Mouse (Mus musculus) effector memory CD4-positive, alpha-beta T cell, adult 5 months (primary cell): ENCODE results near the gene Lhx6. TPM values are rescaled to one million over a fixed set of nuclear protein-coding genes. Genes with fewer than 3 reads are reported as not detected.

Experiments
- polyA plus RNA-seq: library from polyadenylated mRNA; unstranded; fragments of 100-300 nt; shearing (Covaris generic); gene quantifications from one replicate; pipeline ENCODE4 v1.2.1, GENCODE M21; 2017

The Lhx6 gene
- polyA plus RNA-seq: not detected

GRCm38 (mm10) chr2:36104956-36105741 lies at the start of gene Lhx6:
Gene Lhx6, minus strand, starts transcription at chr2:36105408.

GRCm38 (mm10) chr2:36136300-36136941 lies 31.2 kb upstream of the Lhx6 start, which contains the start of the genes Mrrf and Rbm18:
Gene Mrrf, plus strand, starts transcription at chr2:36136389.
Gene Rbm18, minus strand, starts transcription at chr2:36136773.

GRCm38 (mm10) chr2:36048748-36049566 lies 56.3 kb downstream of the Lhx6 start, which contains the start of the genes Ndufa8 and Morn5:
Gene Ndufa8, minus strand, starts transcription at chr2:36049406.
Gene Morn5, plus strand, starts transcription at chr2:36049458.

Other genes with a start within 250 kb of the Lhx6 start
- 0.77 TPM for gene Ttll11, start 125.5 kb downstream of the Lhx6 start, polyA plus RNA-seq
- gene Ndufa8, start 56.0 kb downstream of the Lhx6 start, polyA plus RNA-seq: 52.1 TPM
- not detected for gene Morn5, start 56.0 kb downstream of the Lhx6 start, polyA plus RNA-seq
- gene Mrrf, start 31.0 kb upstream of the Lhx6 start, polyA plus RNA-seq: 12.2 TPM
- gene Rbm18, start 31.4 kb upstream of the Lhx6 start, polyA plus RNA-seq: 61.8 TPM
- not detected for gene Ptgs1, start 125.0 kb upstream of the Lhx6 start, polyA plus RNA-seq